Mouse (Mus musculus): Measurements from ENCODE around the gene Klf17. TPM values are rescaled to one million over a fixed set of nuclear protein-coding genes. Genes with fewer than 3 reads are reported as not detected.
"Not testable (repeated sequence)": the region's sequence is repeated elsewhere in the genome, so short reads cannot be mapped to it uniquely, and the experiment has no call there.

Klf17 gene
- total RNA-seq (2015) (not detected in 2 replicates), total RNA-seq (2017) (not detected in 2 replicates)

DNA sequence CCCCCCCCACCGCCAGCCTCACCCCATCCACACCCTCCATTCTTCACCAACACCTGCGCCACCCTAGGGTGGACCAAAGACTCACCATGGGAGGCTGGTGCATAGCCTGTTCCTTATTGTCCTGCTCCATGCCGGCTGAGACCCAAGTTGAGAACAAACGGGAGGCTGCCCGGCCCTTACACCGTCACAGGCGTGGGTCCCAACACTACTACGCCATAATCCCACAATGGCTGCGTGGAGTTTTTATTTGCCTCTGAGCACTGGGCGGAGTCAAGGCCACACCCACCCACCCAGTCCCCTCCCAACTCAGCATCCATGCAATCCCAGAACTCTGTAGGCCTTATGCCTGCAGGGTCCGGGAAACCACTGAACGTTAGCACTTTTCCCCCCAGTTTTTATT, at the start of gene Klf17:
Gene Klf17, minus strand, starts transcription at position 233 of the 400 bp plus-strand sequence.
- no peak for ATAC-seq (ENCODE audit: poor library complexity, severe bottlenecking)

DNA sequence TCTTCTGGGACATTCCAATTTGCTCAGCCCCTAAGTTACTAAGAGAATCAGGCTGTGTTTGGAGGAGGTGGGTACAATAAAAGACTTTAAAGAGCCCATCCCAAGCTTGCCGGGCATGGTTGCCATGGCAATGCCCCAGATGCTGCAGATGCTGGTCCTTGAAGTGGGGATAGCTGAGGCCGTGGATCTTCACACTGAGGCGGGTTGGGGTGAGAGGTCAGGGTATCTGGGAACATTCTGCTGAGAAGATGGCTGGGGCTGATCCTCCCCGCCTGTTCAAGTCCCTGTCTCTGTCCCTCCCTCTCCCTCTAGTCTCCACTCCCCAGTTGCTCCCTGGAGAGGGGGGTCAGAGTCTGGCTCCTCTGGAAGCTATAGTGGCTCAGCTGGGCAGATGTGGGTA, 48.9 kb upstream of the Klf17 start:
- no peak for ATAC-seq (ENCODE audit: poor library complexity, severe bottlenecking)

DNA sequence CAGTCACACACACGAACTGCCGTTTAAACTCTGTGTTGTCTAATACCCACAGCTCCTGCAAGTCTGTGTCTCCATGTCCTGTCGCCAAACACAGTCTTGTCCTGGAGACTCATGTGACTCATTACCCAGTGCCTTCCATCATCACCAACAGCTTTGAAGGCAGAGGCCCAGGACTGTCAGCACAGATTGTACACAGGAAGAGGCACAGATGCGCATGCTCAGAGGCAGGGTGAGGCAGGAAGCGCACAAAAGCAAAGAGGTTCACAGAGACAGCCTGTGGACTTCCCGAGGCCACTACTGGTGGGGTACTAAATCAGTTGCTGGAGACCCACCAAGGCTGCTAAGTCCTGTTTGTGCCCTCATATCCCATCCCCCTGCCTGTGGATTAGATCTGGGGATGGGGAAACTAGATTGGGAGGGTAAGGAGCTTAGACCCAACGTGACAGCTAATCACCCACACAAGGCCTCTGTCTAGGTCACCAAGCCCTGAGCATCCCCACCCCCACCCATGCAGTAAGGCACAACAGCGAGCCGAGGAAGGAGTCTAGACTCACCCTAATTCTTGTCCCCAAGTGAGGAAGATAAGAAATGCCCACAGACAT, 48.2 kb upstream of the Klf17 start:
- no peak for ATAC-seq (ENCODE audit: poor library complexity, severe bottlenecking)

DNA sequence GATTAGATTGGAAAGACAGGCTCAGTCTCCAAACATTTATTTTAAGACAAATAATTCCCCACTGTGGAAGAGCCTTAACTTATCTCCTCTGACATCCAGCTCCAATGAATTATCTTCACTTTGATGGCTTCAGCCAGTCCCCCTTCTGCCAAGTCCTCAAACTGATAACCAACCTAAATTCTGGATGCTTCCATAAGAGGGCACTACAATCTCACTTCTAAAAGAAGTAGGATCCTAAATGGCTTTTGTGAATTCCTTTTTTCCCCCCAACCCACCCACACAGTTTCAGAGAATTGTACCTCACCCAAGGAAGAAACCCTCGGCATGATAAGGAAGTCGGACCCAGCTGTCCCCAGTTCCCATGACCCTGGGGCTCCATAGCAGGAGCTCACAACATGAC, 45.5 kb upstream of the Klf17 start:
- no peak for ATAC-seq (ENCODE audit: poor library complexity, severe bottlenecking)

DNA sequence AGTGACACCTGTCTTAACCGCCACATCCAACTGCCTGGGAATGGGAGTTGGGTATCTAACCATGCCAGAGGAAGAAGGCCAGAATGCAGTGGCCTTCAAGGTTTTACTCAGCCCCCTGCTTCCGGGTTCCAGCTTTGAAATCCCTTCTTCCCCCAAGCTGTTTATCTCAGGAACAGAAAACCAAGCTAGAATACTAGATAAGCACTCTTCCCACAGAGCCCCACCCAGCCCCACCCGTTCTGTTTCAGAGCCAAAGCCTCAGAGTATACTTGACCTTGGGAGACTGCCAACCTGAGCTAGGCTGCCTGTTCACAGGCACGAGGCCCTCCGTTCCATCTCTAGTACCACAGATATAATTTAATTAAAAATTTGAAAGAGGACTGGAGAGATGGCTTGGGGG, 41.5 kb upstream of the Klf17 start:
- no peak for ATAC-seq (ENCODE audit: poor library complexity, severe bottlenecking)

- no peak for ATAC-seq (ENCODE audit: poor library complexity, severe bottlenecking)
These were observed 34.5 kb upstream of the Klf17 start for GRCm38 (mm10) chr4:117799904-117800303.

DNA sequence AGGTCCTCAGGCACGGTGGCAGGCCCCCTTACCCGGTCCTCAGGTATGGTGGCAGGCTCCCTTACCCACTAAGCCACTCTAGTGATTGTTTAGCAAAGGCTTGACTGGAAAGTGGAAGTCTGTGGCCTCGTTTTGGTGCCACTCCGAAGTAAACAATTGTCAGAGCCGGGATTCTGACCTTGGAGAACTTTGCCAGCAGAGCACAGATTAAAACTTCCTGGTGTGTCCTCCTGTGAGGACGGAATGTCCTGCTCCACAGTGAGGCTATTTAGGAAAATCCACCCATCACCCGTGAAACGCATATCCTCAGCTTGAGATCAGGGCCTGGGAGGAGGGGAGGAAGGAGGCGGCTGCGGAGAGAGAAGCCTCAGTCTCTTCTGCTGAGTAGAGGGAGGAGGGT, 22.9 kb upstream of the Klf17 start:
- ATAC-seq (ENCODE audit: poor library complexity, severe bottlenecking) = no peak

- peak; percentile 33; the same call in 1 of the 2 replicates for ATAC-seq (ENCODE audit: poor library complexity, severe bottlenecking)
These were observed 21.5 kb upstream of the Klf17 start for GRCm38 (mm10) chr4:117786963-117787362.

DNA sequence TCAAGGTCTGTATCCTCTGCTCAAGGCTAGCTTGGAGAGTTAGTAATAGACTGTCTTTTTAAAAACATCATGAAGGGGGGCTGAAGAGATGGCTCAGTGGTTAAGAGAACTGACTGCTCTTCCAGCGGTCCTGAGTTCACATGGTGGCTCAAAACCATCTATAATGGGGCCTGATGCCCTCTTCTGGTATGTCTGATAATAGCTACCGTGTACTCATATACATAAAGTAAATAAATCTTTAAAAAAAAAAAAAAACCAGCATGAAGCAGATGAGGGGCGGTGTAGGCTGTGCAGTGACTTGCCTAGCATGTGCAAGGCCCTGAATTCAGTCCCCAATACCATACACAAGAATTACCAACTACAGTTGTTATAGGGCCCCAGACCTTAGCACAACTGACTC, 17.5 kb upstream of the Klf17 start:
- ATAC-seq (ENCODE audit: poor library complexity, severe bottlenecking) = no peak

- ATAC-seq (ENCODE audit: poor library complexity, severe bottlenecking) = no peak
These were observed 7.5 kb upstream of the Klf17 start for GRCm38 (mm10) chr4:117772960-117773359.

GRCm38 (mm10) chr4:117770935-117771334, 5.5 kb upstream of the Klf17 start:
- peak; percentile 35; the same call in 1 of the 2 replicates for ATAC-seq (ENCODE audit: poor library complexity, severe bottlenecking)

DNA sequence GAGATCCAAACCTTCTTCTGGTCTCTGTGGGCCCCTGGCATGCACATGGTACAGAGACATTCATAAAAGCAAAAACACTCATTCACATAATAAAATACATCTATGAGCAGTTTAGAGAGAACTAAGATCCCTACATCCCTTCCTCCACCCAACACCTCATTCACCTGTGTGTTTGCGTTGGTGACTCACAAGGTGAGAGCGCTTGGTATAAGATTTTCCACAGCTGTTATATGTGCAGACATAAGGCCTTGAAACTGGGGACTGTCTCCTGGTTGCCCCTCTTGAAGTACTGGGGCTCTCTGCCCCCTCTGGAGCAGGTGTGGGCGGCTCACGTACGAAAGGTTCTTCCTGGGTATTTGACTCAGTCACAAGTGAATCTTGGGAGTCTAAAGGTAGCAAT, 5.3 kb downstream of the Klf17 start:
- no peak for ATAC-seq (ENCODE audit: poor library complexity, severe bottlenecking)

GRCm38 (mm10) chr4:117752469-117752868, 13.0 kb downstream of the Klf17 start:
- not testable (repeated sequence) for ATAC-seq (ENCODE audit: poor library complexity, severe bottlenecking)

DNA sequence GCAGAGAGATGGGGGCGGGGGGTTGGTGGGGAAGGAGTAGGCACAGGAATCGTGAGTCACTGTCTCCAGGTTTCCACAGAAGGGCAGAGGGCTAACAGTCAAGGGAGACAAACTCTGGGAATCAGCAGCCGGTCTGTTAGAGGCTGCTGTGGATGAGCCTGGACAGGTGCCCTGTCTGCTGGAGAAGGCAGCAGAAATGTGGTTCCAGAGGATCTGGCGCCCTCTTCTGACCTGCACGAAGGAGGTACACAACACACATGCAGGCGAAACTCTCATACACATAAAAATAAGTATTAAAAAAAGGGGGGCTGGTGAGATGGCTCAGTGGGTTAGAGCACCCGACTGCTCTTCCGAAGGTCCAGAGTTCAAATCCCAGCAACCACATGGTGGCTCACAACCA, 27.9 kb downstream of the Klf17 start:
- ATAC-seq (ENCODE audit: poor library complexity, severe bottlenecking) = no peak

DNA sequence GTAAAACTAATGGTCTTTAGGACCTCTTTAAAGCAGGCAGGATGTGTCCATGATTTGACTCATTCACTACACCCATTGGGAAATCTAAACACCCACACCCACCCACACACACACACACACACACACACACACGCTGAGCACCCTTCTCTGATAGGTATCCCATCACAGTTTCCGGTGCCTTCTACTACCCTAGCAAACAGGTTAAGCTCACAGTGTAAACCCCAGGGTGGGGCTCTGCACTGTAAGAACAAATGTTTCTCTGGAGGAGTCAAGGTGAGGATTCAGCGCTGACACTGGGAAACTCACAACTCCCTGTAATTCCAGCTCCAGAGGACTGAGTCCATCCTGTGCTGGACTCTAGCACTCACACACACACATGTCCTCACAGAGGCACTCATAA, 33.5 kb downstream of the Klf17 start:
- ATAC-seq (ENCODE audit: poor library complexity, severe bottlenecking) = no peak

GRCm38 (mm10) chr4:117724112-117724511, 41.3 kb downstream of the Klf17 start, which contains the start of gene Gm12845:
Gm12845 (plus strand) TSS chr4:117724412.
- ATAC-seq (ENCODE audit: poor library complexity, severe bottlenecking) = no peak

DNA sequence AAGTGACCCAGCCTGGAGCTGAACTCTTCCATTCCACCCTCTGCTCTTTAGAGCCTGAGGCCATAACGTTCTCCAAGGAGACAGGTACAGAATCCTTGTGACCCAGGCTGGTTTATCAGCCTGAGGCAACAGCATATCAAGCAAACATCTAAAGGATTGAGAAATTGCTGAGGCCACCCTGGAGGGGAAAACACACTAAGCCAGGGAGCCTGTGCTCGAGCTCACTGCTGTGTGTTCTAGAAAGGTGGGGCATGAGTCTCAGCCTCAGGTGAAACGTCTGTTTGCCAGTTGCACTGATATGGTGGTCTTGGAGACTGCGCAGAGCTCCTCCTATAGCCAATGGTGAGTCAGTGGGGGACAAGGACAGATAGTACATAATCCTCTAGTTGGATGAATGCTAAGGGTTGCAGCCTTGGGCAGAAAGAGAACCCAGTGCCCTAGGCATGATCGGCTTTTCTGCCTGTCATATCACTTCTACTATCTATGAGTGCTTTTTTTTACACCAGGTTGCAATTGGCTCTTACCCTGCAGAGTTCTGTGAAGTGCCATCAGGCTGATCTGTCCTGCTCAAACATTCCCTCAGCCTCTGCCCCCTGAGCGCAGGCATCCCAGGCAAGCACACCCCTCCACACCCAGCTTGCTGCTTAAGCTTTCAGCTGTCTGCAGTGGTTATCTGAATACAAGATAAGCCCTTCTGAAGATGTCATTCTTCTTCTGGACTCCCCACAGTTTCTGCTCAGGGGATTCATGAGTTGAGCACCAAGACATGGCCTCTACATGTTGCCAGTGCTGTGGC, 51.9 kb downstream of the Klf17 start:
- ATAC-seq (ENCODE audit: poor library complexity, severe bottlenecking) = no peak

- no peak; the same call in 1 of the 2 replicates for ATAC-seq (ENCODE audit: poor library complexity, severe bottlenecking)
These were observed 53.1 kb downstream of the Klf17 start for GRCm38 (mm10) chr4:117712314-117712713.

DNA sequence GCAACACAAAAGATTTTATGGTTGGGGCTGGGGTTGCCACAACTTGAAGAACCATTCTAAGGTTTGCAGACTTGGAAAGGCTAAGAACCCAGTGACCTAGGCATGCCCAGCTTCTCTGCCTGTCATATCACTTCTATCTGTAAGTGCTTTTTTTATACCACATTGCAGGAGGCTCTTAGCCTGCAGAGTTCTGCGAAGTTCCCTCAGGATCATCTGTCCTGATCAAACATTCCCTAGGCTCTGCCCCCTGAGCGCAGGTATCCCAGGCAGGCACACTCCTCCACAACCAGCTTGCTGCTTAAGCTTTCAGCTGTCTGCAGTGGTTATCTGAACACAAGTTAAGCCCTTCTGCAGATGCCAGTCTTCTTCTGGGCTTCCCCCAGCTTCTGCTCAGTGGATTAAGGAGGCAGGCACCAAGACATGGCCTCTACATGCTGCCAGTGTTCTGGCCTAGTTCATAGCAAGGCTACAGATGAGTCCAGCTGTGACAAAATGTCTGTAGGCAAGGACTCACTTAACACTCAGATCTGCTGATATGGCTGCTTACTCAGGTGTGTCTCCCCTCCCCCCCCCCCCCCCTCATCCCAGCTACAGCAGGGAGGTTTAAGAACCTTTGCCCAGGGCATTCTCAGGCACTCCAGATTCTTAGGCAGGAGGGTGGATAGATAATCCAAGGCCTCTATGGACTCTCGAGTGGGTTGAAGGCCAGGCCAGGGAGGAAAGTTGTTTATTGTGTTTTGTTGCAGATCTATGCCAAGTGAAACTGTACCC, 56.5 kb downstream of the Klf17 start:
- no peak for ATAC-seq (ENCODE audit: poor library complexity, severe bottlenecking)

Data from megakaryocyte, adult 5-6 weeks (primary cell).